Mouse (Mus musculus): ENCODE data around the gene Toporsl. TPM values are rescaled to one million over a fixed set of nuclear protein-coding genes. Genes with fewer than 3 reads are reported as not detected.

The Toporsl gene
- polyA plus RNA-seq, 1 experiment from 2014 or later = not detected

DNA sequence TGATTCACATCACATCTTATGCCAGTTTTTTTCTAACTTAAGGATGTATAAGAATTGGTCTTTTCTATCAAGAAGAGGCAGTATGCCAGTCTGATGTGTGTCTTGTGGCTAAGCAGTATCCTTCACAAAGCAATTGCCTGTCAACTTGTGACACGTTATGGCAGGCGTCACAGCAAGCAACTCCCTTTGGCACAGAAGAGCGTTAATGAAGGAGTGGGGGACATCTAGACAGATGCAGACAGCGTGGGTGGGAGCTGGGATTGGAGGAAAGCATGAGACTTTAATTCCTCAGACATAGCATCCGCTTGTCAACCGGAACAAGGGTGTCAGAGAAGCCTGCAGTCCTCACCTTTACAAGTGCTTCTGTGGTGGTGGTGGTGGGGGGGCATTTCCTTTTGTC lies 38.9 kb downstream of the Toporsl start:
- Histone ChIP-seq H3K27me3 (ENCODE audit: control insufficient read depth, insufficient read depth, low read length) (no peaks in the 10 kb centered on the region), H3K9ac (ENCODE audit: low read depth, low read length) (no peak overlapping the region), H3K4me3 (ENCODE audit: low read length) (no peak overlapping the region), H3K27ac (ENCODE audit: low read depth, low read length) (no peak overlapping the region), H3K4me1 (ENCODE audit: control insufficient read depth, insufficient read depth, low read length) (no peaks in the 10 kb centered on the region), H3K4me2 (replicated peaks; ENCODE audit: low read depth, low read length) (no peak overlapping the region), H3K9me3 (ENCODE audit: control insufficient read depth, low read length) (no peaks in the 10 kb centered on the region), H3K36me3 (ENCODE audit: control insufficient read depth, insufficient read depth, low read length) (no peaks in the 10 kb centered on the region)
- no peak for ATAC-seq (ENCODE audit: low FRiP score, low TSS enrichment)
- 82% methylated on average over 6 of the region's 6 CpGs for WGBS

DNA sequence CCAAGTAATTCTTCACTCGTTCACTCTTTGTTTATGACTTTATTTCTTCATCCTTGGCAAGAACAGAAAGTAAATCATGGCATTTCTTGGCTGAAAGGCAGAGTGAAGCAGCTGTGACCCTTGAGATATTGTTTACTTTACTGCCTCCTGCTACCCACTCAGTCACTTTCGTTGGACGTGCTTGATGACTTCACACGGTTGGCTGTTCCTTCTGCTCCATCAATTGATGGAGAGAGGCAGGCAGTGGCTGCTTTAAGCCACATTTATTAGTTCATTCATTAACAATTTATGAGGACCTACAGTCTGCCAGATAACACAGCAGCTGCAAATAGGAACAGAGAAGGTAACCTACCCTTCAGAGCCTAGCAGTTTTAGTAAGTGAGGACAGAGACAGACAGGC lies 51.7 kb downstream of the Toporsl start:
- Histone ChIP-seq H3K27ac (ENCODE audit: low read depth, low read length) (no peak overlapping the region), H3K4me2 (replicated peaks; ENCODE audit: low read depth, low read length) (no peak overlapping the region), H3K4me1 (ENCODE audit: control insufficient read depth, insufficient read depth, low read length) (no peaks in the 10 kb centered on the region), H3K27me3 (ENCODE audit: control insufficient read depth, insufficient read depth, low read length) (no peaks in the 10 kb centered on the region), H3K9ac (ENCODE audit: low read depth, low read length) (no peak overlapping the region), H3K9me3 (ENCODE audit: control insufficient read depth, low read length) (no peaks in the 10 kb centered on the region), H3K4me3 (ENCODE audit: low read length) (no peak overlapping the region), H3K36me3 (ENCODE audit: control insufficient read depth, insufficient read depth, low read length) (no peaks in the 10 kb centered on the region)
- no peak for ATAC-seq (ENCODE audit: low FRiP score, low TSS enrichment)
- WGBS = 11% methylated on average over 4 of the region's 4 CpGs

- Histone ChIP-seq H3K4me1 (ENCODE audit: control insufficient read depth, insufficient read depth, low read length) (no peaks in the 10 kb centered on the region), H3K27me3 (ENCODE audit: control insufficient read depth, insufficient read depth, low read length) (no peaks in the 10 kb centered on the region), H3K36me3 (ENCODE audit: control insufficient read depth, insufficient read depth, low read length) (no peaks in the 10 kb centered on the region), H3K4me2 (replicated peaks; ENCODE audit: low read depth, low read length) (no peak overlapping the region), H3K4me3 (ENCODE audit: low read length) (no peak overlapping the region), H3K27ac (ENCODE audit: low read depth, low read length) (no peak overlapping the region), H3K9me3 (ENCODE audit: control insufficient read depth, low read length) (no peaks in the 10 kb centered on the region), H3K9ac (ENCODE audit: low read depth, low read length) (no peak overlapping the region)
- ATAC-seq (ENCODE audit: low FRiP score, low TSS enrichment) = no peak
Measured at GRCm38 (mm10) chr4:52659701-52660100, 63.6 kb downstream of the Toporsl start.

- no peak overlapping the region for H3K4me2 ChIP-seq (replicated peaks; ENCODE audit: low read depth, low read length)
- WGBS = 37% methylated on average over 3 of the region's 3 CpGs
- H3K9me3 ChIP-seq (ENCODE audit: control insufficient read depth, low read length) = no peaks in the 10 kb centered on the region
- H3K4me3 ChIP-seq (ENCODE audit: low read length) = no peak overlapping the region
- no peaks in the 10 kb centered on the region for H3K36me3 ChIP-seq (ENCODE audit: control insufficient read depth, insufficient read depth, low read length)
- H3K27ac ChIP-seq (ENCODE audit: low read depth, low read length) = no peak overlapping the region
- H3K9ac ChIP-seq (ENCODE audit: low read depth, low read length) = no peak overlapping the region
- ATAC-seq (ENCODE audit: low FRiP score, low TSS enrichment) = no peak
- no peaks in the 10 kb centered on the region for H3K4me1 ChIP-seq (ENCODE audit: control insufficient read depth, insufficient read depth, low read length)
- no peaks in the 10 kb centered on the region for H3K27me3 ChIP-seq (ENCODE audit: control insufficient read depth, insufficient read depth, low read length)
Measured at GRCm38 (mm10) chr4:52660701-52661117, 64.6 kb downstream of the Toporsl start.

DNA sequence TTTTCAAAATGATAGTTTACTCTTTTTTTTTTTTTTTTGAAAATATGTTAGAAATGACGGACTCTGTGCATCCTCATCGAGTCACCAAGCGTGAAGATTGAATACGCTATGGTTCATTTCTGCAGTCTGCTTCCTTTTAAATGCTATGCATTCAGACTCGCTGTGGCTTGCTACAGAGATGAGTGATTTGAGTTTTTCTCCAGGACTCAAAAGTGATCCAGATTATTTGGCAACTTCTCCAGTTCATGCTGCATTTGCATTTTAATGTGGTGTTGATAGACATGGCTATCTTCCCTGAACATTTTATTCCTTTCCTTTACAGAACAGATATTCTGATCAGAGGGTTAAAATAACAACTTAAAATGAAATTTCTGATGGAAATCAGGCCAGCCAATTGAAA lies 65.2 kb downstream of the Toporsl start:
- H3K27ac ChIP-seq (ENCODE audit: low read depth, low read length) = no peak overlapping the region
- no peaks in the 10 kb centered on the region for H3K9me3 ChIP-seq (ENCODE audit: control insufficient read depth, low read length)
- no peaks in the 10 kb centered on the region for H3K27me3 ChIP-seq (ENCODE audit: control insufficient read depth, insufficient read depth, low read length)
- ATAC-seq (ENCODE audit: low FRiP score, low TSS enrichment) = no peak
- WGBS = 94% methylated on average over 5 of the region's 5 CpGs
- no peaks in the 10 kb centered on the region for H3K4me1 ChIP-seq (ENCODE audit: control insufficient read depth, insufficient read depth, low read length)
- no peaks in the 10 kb centered on the region for H3K36me3 ChIP-seq (ENCODE audit: control insufficient read depth, insufficient read depth, low read length)
- H3K4me2 ChIP-seq (replicated peaks; ENCODE audit: low read depth, low read length) = no peak overlapping the region
- H3K4me3 ChIP-seq (ENCODE audit: low read length) = no peak overlapping the region
- no peak overlapping the region for H3K9ac ChIP-seq (ENCODE audit: low read depth, low read length)

Other genes starting within 250 kb of the Toporsl start
- gene Smc2, start 157.0 kb upstream of the Toporsl start, polyA plus RNA-seq (2014; fragmentation: Nextera tagmentation; extraction: Ambion mirVana) = 235 and 236 TPM in 2 replicates
- not detected in 2 replicates for gene Vma21-ps, start 99.0 kb upstream of the Toporsl start, polyA plus RNA-seq (2014; fragmentation: Nextera tagmentation; extraction: Ambion mirVana)
- not detected in 2 replicates for gene Olfr275, start 218.3 kb downstream of the Toporsl start, polyA plus RNA-seq (2014; fragmentation: Nextera tagmentation; extraction: Ambion mirVana)

Measured in kidney, embryonic 14.5 days (tissue).